Mouse (Mus musculus): ENCODE measurements around the gene Psmd9. TPM values are rescaled to one million over a fixed set of nuclear protein-coding genes. Genes with fewer than 3 reads are reported as not detected.

Gene Psmd9
- polyA plus RNA-seq (2012; ENCODE audit: low replicate concordance), result 58.7 and 153 TPM in 2 replicates

GRCm38 (mm10) chr5:123169284-123169683, at the start of gene Psmd9:
Psmd9 (plus strand) TSS chr5:123169413.

DNA sequence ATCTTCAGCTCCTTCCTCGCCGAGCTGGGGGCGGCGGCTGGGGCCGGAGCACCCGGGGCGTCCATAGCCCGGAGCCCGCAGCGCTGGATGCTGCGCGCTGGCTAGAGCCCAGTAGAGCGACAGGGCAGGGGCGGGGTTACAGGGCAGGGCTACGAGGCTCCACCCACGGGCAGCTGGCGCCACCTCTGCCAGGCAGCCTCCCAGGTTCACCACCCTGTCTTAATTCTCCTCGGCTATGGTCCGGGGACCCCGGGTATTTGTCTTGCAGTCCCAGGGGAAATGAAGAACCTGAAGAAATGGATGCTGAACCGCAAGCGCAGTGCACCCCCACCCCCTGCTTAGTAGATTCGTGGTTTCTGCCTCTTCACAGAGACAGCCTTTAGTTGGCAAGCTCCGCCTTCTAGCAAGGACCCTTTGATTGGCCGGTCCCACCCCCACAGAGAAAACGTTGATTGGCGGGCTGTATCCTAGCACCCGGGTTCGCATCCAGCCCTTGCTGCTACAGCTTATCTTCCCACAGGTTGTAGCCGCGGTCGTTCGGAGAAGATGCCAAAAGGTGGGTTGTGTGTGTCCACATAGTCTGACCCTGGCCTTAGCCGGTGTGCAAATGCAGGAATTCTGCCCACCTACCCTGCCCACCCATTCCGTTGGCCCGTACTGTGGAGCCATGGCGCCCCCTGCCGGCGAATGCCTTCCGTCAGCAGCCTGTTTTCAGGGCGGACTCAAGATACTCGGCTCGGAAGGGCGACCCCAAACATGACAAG, 36.7 kb upstream of the Psmd9 start, which contains the start of gene Rhof:
Rhof (minus strand) TSS at position 385 of the 764 bp plus-strand sequence.

DNA sequence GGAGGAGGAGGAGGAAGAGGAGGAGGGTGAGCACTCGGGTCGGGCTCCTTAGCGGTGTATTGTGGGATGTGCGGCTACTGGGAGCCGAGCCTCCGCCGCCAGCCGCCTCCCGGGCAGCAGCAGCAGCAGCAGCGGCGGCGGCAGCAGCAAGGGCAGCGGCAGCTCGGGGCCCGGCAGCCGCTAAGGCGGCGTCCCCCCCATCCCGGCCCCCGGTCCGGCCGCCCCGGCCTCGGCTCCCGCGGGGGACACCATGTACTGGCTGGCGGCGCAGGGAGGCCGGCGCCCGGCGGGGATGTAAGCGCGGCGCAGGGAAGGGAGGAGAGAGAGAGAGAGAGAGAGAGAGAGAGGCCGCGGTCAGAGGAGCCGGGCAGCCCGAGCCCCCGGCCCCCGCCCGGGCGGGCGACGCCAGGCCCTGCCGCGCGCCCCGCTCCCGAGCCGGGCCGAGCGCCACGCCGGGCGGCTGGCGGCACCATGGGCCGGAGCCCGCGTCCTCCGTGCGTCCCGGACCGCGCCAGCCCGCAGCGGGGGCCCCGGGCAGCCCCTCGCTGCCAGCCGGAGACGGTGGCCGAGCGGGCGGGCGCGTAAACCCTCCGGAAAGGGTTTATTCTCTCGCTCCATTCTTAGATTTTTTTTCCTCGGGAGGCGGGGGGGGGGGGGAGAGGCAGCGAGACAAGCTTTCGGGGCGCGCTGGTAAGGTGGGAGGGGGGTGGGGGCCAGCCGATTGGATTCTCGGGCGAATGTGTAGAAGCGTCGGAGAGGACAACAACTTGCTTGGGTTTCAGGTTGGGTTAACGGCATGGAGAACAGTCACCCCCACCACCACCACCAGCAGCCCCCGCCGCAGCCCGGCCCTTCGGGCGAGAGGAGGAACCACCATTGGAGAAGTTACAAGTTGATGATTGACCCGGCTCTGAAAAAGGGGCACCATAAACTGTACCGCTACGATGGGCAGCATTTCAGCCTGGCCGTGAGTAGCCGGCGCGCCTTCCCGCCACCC, 26.8 kb upstream of the Psmd9 start, which contains the start of gene Setd1b:
Setd1b (plus strand) TSS at position 33 of the 997 bp plus-strand sequence.

DNA sequence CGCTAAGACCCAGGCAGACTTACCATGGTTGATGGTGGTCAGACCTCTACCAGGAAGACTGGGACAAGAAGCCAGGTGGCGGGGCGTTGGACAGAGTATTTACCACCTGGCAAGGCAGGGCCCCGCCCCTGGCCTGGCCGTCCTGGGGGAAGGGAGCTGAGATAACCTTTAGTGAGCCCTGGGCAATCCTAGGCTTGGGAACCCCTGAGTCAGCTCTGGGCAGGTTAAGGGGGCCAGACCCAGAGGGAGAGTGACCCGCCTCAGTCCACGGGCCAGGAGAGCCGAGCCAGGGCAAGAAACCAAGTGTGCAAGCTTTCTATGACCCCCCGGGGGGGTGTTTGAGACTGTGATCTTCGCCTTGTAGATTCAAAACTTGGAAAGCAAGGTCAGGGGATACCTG, 13.4 kb downstream of the Psmd9 start, which contains the start of gene Hpd:
Hpd (minus strand) TSS at position 77 of the 400 bp plus-strand sequence.

GRCm38 (mm10) chr5:123251834-123252233, 82.6 kb downstream of the Psmd9 start, which contains the start of gene Wdr66:
Wdr66 (plus strand) TSS chr5:123252102.

Other genes starting within 250 kb of the Psmd9 start
- gene Kdm2b, start 179.6 kb upstream of the Psmd9 start, polyA plus RNA-seq (2012; ENCODE audit: low replicate concordance), result 79.9 and 112 TPM in 2 replicates
- gene Orai1, start 154.3 kb upstream of the Psmd9 start, polyA plus RNA-seq (2012; ENCODE audit: low replicate concordance), result 15.0 and 32.4 TPM in 2 replicates
- not detected in 2 replicates for gene Morn3, start 122.4 kb upstream of the Psmd9 start, polyA plus RNA-seq (2012; ENCODE audit: low replicate concordance)
- gene Tmem120b, start 101.0 kb upstream of the Psmd9 start, polyA plus RNA-seq (2012; ENCODE audit: low replicate concordance), result 29.7 and 32.0 TPM in 2 replicates
- 5.6 and 7.0 TPM in 2 replicates for gene Rhof, start 36.7 kb upstream of the Psmd9 start, polyA plus RNA-seq (2012; ENCODE audit: low replicate concordance)
- gene Setd1b, start 27.2 kb upstream of the Psmd9 start, polyA plus RNA-seq (2012; ENCODE audit: low replicate concordance), result 104 and 112 TPM in 2 replicates
- gene Hpd, start 13.3 kb downstream of the Psmd9 start, polyA plus RNA-seq (2012; ENCODE audit: low replicate concordance), result not detected in 2 replicates
- not detected in 2 replicates for gene Wdr66, start 82.7 kb downstream of the Psmd9 start, polyA plus RNA-seq (2012; ENCODE audit: low replicate concordance)
- 38.1 and 56.5 TPM in 2 replicates for gene Bcl7a, start 174.4 kb downstream of the Psmd9 start, polyA plus RNA-seq (2012; ENCODE audit: low replicate concordance)
- gene Mlxip, start 225.4 kb downstream of the Psmd9 start, polyA plus RNA-seq (2012; ENCODE audit: low replicate concordance), result 14.6 and 26.3 TPM in 2 replicates

Data from leukemia stem cell, adult 10-12 weeks (primary cell).